Mouse (Mus musculus) forebrain, embryonic 13.5 days (tissue): ENCODE data around the gene Fut9. TPM values are rescaled to one million over a fixed set of nuclear protein-coding genes. Genes with fewer than 3 reads are reported as not detected.
A peak's percentile ranks its signal among the peaks of the same experiment; 100 is the strongest.

ENCODE experiments used
- ATAC-seq: fragments of 200-750 bp; cut with Nextera tagmentation; 2 replicates; pipeline ENCODE4 v1.8.0; 2017
- H3K27ac ChIP-seq: fragments of 300-500 bp; sonication (generic); 2 replicates; pipeline ENCODE4 v1.5.1; 2015; ENCODE audit warnings: inconsistent platforms, mild to moderate bottlenecking, moderate library complexity
- H3K27me3 ChIP-seq: fragments of 300-500 bp; sonication (generic); 2 replicates; pipeline ENCODE4 v1.6.1; 2015; ENCODE audit warnings: mild to moderate bottlenecking, inconsistent platforms
- H3K36me3 ChIP-seq: fragments of 300-500 bp; sonication (generic); 2 replicates; pipeline ENCODE4 v1.6.1; 2015; ENCODE audit warnings: mild to moderate bottlenecking, inconsistent platforms; ENCODE audit not compliant: poor library complexity, severe bottlenecking
- H3K4me1 ChIP-seq: fragments of 300-500 bp; sonication (generic); 2 replicates; pipeline ENCODE4 v1.6.1; 2015; ENCODE audit warnings: inconsistent platforms
- H3K4me2 ChIP-seq: fragments of 300-500 bp; sonication (generic); 2 replicates; pipeline ENCODE4 v1.6.1; 2015; ENCODE audit warnings: inconsistent platforms, mild to moderate bottlenecking, moderate library complexity
- H3K4me3 ChIP-seq: fragments of 300-500 bp; sonication (generic); 2 replicates; pipeline ENCODE4 v1.5.1; 2015; ENCODE audit warnings: mild to moderate bottlenecking, inconsistent platforms
- H3K9ac ChIP-seq: fragments of 300-500 bp; sonication (generic); 2 replicates; pipeline ENCODE4 v1.6.1; 2015; ENCODE audit warnings: mild to moderate bottlenecking, inconsistent platforms
- H3K9me3 ChIP-seq: fragments of 300-500 bp; sonication (generic); replicated peaks from 2 replicates; pipeline ENCODE4 v1.6.1; 2016; ENCODE audit warnings: inconsistent platforms
- WGBS: fragments of 180-500 bp; shearing (Covaris S2); methylation state at CpG from one replicate; pipeline ENCODE4 v1.1.7; 2015; 5-methylcytosine and 5-hydroxymethylcytosine counted together
- polyA plus RNA-seq: library from polyadenylated mRNA; unstranded; fragments of >200 nt; fragmentation: Nextera tagmentation; extraction: Ambion mirVana; gene quantifications from 2 replicates; pipeline ENCODE4 v1.2.1, GENCODE M21; 2015

Fut9 gene
- polyA plus RNA-seq, 1 experiment from 2014 or later = 11.6 TPM

DNA sequence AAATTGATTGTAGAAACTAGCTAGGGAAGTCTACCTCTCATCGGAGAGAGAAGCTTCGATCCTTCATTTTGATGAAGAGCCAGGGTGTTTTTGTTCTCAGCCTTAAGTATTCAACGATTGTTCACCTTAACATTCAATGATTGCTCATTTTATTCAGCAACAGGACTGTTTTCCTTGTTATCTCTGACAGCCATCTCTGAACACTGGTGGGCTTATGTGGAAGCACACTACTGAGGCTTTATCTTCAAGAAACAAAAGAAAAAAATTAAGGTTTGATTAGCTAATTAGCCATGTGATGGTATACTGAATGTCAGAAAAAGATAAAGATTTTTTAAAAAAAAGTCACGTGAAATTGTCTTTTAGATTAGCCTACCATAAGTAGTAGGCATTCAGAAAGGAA lies 158.1 kb downstream of the Fut9 start:
- no peak overlapping the region for H3K4me2 ChIP-seq
- no peak overlapping the region for H3K4me3 ChIP-seq
- no peaks in the 10 kb centered on the region for H3K27me3 ChIP-seq
- ATAC-seq = no peak
- no peaks in the 10 kb centered on the region for H3K36me3 ChIP-seq
- 75% methylated on average over 4 of the region's 4 CpGs for WGBS
- H3K27ac ChIP-seq = no peak overlapping the region
- H3K9me3 ChIP-seq = no peaks in the 10 kb centered on the region
- H3K9ac ChIP-seq = no peak overlapping the region
- H3K4me1 ChIP-seq = no peaks in the 10 kb centered on the region

DNA sequence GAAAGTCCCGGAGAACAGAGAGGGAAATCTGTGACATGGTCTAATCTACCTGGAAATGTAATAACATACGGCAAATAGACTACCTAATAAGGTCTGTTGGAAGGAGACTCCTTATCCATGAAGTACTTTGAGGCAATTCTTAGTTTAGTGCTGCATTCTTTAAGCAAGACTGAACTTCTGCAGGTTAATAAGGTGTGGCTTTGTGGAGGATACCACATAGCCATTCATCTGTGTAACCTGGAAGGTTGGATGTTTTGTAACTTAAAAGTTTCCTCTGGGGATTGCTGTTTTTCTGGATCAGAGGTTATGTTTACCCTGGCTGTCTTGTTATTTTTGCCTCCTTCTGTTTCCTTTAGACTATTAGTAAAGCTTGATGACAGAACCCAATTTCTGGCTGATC lies 166.8 kb downstream of the Fut9 start:
- no peaks in the 10 kb centered on the region for H3K9me3 ChIP-seq
- no peak overlapping the region for H3K9ac ChIP-seq
- H3K4me1 ChIP-seq = peaks cover 3% of the 10 kb centered on the region
- no peaks in the 10 kb centered on the region for H3K27me3 ChIP-seq
- H3K36me3 ChIP-seq = no peaks in the 10 kb centered on the region
- H3K27ac ChIP-seq = no peak overlapping the region
- 93% methylated on average over 2 of the region's 2 CpGs for WGBS
- no peak overlapping the region for H3K4me2 ChIP-seq
- H3K4me3 ChIP-seq = no peak overlapping the region
- ATAC-seq = no peak

DNA sequence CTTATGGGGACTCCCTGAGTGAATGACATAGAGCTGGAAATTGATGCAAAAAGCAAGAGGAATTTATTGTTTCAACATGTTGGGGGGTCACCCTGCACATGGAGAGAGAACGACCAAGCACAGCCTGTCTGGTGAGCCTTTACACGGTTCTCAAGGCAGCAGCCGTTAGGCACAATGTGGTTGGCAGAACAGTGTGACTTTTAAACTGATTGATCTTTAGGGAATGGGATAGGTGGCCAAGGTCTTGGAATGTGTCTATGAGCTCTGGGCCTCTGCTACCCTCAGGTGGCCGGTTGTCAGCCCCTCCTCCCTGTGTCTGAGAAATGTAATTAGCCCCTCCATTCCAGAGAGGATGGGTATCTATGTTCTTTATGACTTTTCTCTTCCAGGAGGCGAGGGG lies 171.9 kb downstream of the Fut9 start:
- H3K4me1 ChIP-seq = peaks cover 19% of the 10 kb centered on the region
- 25% methylated on average over 5 of the region's 5 CpGs for WGBS
- no peak overlapping the region for H3K4me3 ChIP-seq
- H3K9me3 ChIP-seq = no peaks in the 10 kb centered on the region
- no peaks in the 10 kb centered on the region for H3K36me3 ChIP-seq
- no peak overlapping the region for H3K9ac ChIP-seq
- no peak overlapping the region for H3K4me2 ChIP-seq
- peak; percentile 48; the same call in 1 of the 2 replicates for ATAC-seq
- no peaks in the 10 kb centered on the region for H3K27me3 ChIP-seq
- peak overlapping the region; percentile 25 for H3K27ac ChIP-seq

DNA sequence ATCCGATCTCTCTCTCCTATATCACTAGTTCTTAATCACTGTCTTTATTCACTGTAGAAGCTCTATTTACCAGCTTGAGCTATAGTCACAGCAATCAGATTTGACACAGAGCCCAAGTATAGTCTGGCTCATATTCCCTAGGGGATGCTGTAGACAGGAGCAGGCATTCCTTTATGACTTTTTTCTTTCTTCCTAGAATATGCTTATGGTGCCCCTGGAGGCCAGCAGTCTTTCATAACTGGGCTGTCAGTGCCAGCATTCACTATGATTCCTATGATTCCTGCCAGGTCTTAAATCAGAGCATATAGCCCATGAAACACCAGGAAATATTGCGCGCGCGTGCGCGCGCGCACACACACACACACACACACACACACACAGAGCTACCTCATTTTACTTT lies 172.6 kb downstream of the Fut9 start:
- Histone ChIP-seq H3K9me3 (no peaks in the 10 kb centered on the region), H3K4me1 (peaks cover 19% of the 10 kb centered on the region), H3K27ac (no peak overlapping the region), H3K4me2 (peak overlapping the region; percentile 10; the same call in 1 of the 2 replicates), H3K27me3 (no peaks in the 10 kb centered on the region), H3K4me3 (no peak overlapping the region), H3K9ac (no peak overlapping the region), H3K36me3 (no peaks in the 10 kb centered on the region)
- 58% methylated on average over 9 of the region's 9 CpGs for WGBS
- peak; percentile 92 for ATAC-seq

DNA sequence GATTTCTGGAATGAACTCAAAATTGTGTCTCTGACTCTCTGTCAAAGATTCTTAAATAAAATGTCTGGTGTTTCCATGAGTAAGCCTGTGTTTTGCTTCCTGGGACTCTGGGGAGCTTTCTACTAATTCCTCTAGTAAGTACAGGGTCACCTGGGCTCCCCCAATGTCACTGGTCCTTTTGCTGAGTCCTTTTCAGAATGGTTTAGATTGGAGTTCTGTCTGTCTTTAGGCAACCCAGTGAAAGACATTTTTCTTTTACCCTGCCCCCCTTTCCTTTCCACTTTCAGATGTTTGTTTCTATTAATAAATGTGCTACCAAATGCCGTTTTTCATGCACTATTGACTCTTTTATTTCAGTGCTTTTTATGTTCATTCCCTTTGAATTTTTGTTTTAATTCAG lies 173.0 kb downstream of the Fut9 start:
- no peaks in the 10 kb centered on the region for H3K36me3 ChIP-seq
- H3K27ac ChIP-seq = peak overlapping the region; percentile 44; the same call in 1 of the 2 replicates
- peak overlapping the region; percentile 12; the same call in 1 of the 2 replicates for H3K4me2 ChIP-seq
- no peak overlapping the region for H3K9ac ChIP-seq
- no peaks in the 10 kb centered on the region for H3K27me3 ChIP-seq
- H3K4me3 ChIP-seq = no peak overlapping the region
- WGBS = 6% methylated on average over 1 of the region's 1 CpGs
- H3K9me3 ChIP-seq = no peaks in the 10 kb centered on the region
- peak; percentile 79 for ATAC-seq
- peaks cover 19% of the 10 kb centered on the region for H3K4me1 ChIP-seq

DNA sequence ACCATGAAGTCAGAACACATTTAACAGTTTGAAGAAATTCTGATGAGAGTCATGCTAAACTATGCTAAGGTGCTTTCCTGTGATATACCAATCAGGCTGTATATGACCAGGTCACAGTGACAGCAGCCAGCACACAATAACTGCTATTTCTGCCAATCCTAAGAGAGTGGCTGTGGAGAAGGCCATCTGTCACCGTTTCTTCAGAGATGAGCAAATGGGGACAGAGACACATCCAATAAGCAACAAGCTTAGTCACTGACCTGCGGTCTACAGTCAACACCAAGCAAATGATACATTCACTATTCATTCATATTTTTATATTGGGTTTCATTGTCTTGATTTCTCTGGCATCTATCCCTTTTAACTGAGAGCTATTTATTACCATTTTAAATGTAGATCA lies 176.9 kb downstream of the Fut9 start:
- Histone ChIP-seq H3K36me3 (0 out of 2 replicates have a peak, but pooled peaks cover 5% of the 10 kb centered on the region), H3K4me3 (no peak overlapping the region), H3K9me3 (no peaks in the 10 kb centered on the region), H3K4me2 (no peak overlapping the region), H3K4me1 (peaks cover 15% of the 10 kb centered on the region), H3K9ac (no peak overlapping the region), H3K27me3 (no peaks in the 10 kb centered on the region), H3K27ac (no peak overlapping the region)
- no peak for ATAC-seq
- 85% methylated on average over 2 of the region's 2 CpGs for WGBS

DNA sequence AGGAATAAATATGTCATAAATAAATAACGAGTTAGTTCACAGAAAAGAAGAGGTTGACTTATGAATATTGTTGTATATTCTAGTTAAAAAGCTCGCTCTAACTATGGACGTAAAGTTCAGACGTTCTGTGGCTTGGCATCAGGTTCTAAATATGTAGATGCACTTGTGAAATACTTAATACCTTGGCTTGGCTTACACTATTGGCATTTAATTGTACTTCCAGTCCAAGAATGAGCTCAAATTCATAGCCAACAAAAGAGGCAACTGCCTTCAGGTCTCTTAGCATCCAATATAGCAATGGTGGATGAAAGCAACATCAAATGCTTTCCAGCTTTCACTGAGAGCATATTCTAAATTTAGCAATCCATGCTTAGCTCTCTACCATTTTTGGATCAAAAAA lies 182.7 kb downstream of the Fut9 start:
- Histone ChIP-seq H3K27ac (no peak overlapping the region), H3K9me3 (no peaks in the 10 kb centered on the region), H3K4me3 (no peak overlapping the region), H3K27me3 (no peaks in the 10 kb centered on the region), H3K36me3 (0 out of 2 replicates have a peak, but pooled peaks cover 5% of the 10 kb centered on the region), H3K4me2 (no peak overlapping the region), H3K9ac (no peak overlapping the region), H3K4me1 (no peaks in the 10 kb centered on the region)
- WGBS = 88% methylated on average over 4 of the region's 4 CpGs
- no peak for ATAC-seq

DNA sequence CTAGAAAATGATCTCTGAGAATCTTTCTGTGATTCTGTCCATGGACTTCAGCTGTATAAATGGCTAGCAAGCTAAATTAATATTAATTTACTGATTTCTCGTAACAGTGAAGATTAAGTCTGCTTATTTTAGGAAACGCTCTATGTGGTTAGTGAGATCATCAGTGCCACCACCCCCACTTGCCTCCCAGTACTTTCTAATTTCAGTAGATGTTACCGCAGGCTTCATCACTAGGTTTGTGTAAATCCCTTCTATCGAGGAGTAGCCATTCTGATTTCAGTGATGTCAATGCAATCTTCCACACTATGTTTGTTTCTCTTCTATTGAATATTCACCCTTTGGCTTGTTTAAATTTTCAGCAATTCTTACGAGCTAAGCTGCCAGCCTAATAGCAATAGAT lies 186.6 kb downstream of the Fut9 start:
- no peak overlapping the region for H3K27ac ChIP-seq
- no peak for ATAC-seq
- H3K4me3 ChIP-seq = no peak overlapping the region

DNA sequence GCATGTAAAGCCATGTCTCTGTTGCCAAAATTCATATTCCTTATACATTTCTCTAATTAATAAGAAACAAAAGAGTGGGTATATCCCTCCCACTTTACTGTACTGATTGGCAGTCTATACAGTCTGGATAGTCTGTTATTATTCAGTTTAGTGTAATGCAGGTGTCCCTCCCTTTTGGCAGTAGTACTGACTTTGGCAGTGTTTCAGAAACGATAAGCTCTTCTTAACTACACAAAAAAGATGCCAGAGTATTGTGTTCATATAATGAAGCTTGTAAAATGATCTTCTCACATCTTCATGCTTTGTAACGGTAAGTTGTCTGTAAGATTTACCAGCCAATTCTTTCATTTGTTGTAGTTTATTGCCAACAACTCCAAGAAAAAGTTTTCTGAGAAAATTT lies 189.6 kb downstream of the Fut9 start:
- no peaks in the 10 kb centered on the region for H3K27me3 ChIP-seq
- no peaks in the 10 kb centered on the region for H3K9me3 ChIP-seq
- H3K4me3 ChIP-seq = no peak overlapping the region
- H3K9ac ChIP-seq = no peak overlapping the region
- 40% methylated on average over 2 of the region's 2 CpGs for WGBS
- H3K27ac ChIP-seq = no peak overlapping the region
- H3K4me2 ChIP-seq = no peak overlapping the region
- H3K4me1 ChIP-seq = peaks cover 3% of the 10 kb centered on the region; the same call in 1 of the 2 replicates
- no peak for ATAC-seq
- H3K36me3 ChIP-seq = no peaks in the 10 kb centered on the region

More for the DNA sequence above, 186.6 kb downstream of the Fut9 start:
- no peak overlapping the region for H3K9ac ChIP-seq
- 94% methylated on average over 5 of the region's 5 CpGs for WGBS
- H3K9me3 ChIP-seq = no peaks in the 10 kb centered on the region
- peaks cover 3% of the 10 kb centered on the region; the same call in 1 of the 2 replicates for H3K4me1 ChIP-seq
- no peak overlapping the region for H3K4me2 ChIP-seq
- no peaks in the 10 kb centered on the region for H3K27me3 ChIP-seq
- H3K36me3 ChIP-seq = no peaks in the 10 kb centered on the region

DNA sequence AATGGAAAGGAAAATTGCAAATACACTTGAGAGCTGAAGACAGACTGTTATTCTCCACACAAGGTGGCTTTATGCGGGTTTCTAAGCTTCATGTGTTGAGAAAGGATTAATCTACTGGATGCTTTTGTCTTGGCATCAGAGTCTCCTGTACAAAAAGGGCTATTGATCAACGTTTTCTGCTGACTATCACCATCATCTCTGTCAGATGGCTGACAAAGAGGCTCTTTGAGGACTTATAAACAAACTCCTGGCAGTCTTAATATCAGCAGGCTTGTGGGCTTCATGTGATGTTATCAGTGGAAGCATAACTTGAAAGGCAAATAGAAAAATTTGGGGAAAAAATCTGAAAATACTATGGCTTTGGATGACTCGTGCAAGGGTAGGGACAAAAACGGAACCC lies 206.8 kb downstream of the Fut9 start:
- 60% methylated on average over 4 of the region's 4 CpGs for WGBS
- no peak for ATAC-seq

More for the DNA sequence above, 206.8 kb downstream of the Fut9 start:
- Histone ChIP-seq H3K4me1 (no peaks in the 10 kb centered on the region), H3K9me3 (no peaks in the 10 kb centered on the region), H3K27ac (no peak overlapping the region), H3K36me3 (no peaks in the 10 kb centered on the region), H3K27me3 (no peaks in the 10 kb centered on the region), H3K4me3 (no peak overlapping the region), H3K4me2 (no peak overlapping the region), H3K9ac (no peak overlapping the region)
